Mouse (Mus musculus): ENCODE data around the gene Smyd3. TPM values are rescaled to one million over a fixed set of nuclear protein-coding genes. Genes with fewer than 3 reads are reported as not detected.

Smyd3 gene
- polyA plus RNA-seq, 1 experiment from 2014 or later: 30.6 TPM

- Histone ChIP-seq H3K4me2 (ENCODE audit: low read length) (no peak overlapping the region), H3K4me3 (ENCODE audit: low read depth, low read length) (no peak overlapping the region), H3K27ac (ENCODE audit: low read length) (no peak overlapping the region), H3K27me3 (ENCODE audit: control insufficient read depth, insufficient read depth, low read depth, low read length) (no peaks in the 10 kb centered on the region), H3K36me3 (ENCODE audit: control insufficient read depth, insufficient read depth, low read length) (no peaks in the 10 kb centered on the region), H3K4me1 (ENCODE audit: control insufficient read depth, insufficient read depth, low read length) (peaks cover 8% of the 10 kb centered on the region), H3K9me3 (replicated peaks; ENCODE audit: control insufficient read depth, low read length, poor library complexity, severe bottlenecking) (no peaks in the 10 kb centered on the region), H3K9ac (ENCODE audit: low read depth, low read length) (no peak overlapping the region)
- 60% methylated on average over 12 of the region's 12 CpGs for WGBS
- ATAC-seq: peak; percentile 39; the same call in 1 of the 2 replicates
Observed at GRCm38 (mm10) chr1:179207846-179208595, 309.8 kb downstream of the Smyd3 start.

GRCm38 (mm10) chr1:179207180-179207741 lies 310.6 kb downstream of the Smyd3 start:
- Histone ChIP-seq H3K9me3 (replicated peaks; ENCODE audit: control insufficient read depth, low read length, poor library complexity, severe bottlenecking) (no peaks in the 10 kb centered on the region), H3K36me3 (ENCODE audit: control insufficient read depth, insufficient read depth, low read length) (no peaks in the 10 kb centered on the region), H3K27me3 (ENCODE audit: control insufficient read depth, insufficient read depth, low read depth, low read length) (no peaks in the 10 kb centered on the region), H3K9ac (ENCODE audit: low read depth, low read length) (no peak overlapping the region), H3K4me3 (ENCODE audit: low read depth, low read length) (no peak overlapping the region), H3K27ac (ENCODE audit: low read length) (no peak overlapping the region), H3K4me1 (ENCODE audit: control insufficient read depth, insufficient read depth, low read length) (peaks cover 8% of the 10 kb centered on the region), H3K4me2 (ENCODE audit: low read length) (no peak overlapping the region)
- no peak for ATAC-seq
- WGBS: 73% methylated on average over 9 of the region's 9 CpGs

- H3K4me2 ChIP-seq (ENCODE audit: low read length): no peak overlapping the region
- WGBS: 88% methylated on average over 9 of the region's 9 CpGs
Observed at GRCm38 (mm10) chr1:179198517-179199200, 319.2 kb downstream of the Smyd3 start.

GRCm38 (mm10) chr1:179197821-179198516 lies 319.9 kb downstream of the Smyd3 start:
- H3K27ac ChIP-seq (ENCODE audit: low read length): no peak overlapping the region
- no peak overlapping the region for H3K9ac ChIP-seq (ENCODE audit: low read depth, low read length)
- 70% methylated on average over 11 of the region's 11 CpGs for WGBS
- peaks cover 3% of the 10 kb centered on the region; the same call in 1 of the 2 replicates for H3K4me1 ChIP-seq (ENCODE audit: control insufficient read depth, insufficient read depth, low read length)
- no peak for ATAC-seq
- no peak overlapping the region for H3K4me3 ChIP-seq (ENCODE audit: low read depth, low read length)
- no peaks in the 10 kb centered on the region for H3K27me3 ChIP-seq (ENCODE audit: control insufficient read depth, insufficient read depth, low read depth, low read length)
- no peaks in the 10 kb centered on the region for H3K9me3 ChIP-seq (replicated peaks; ENCODE audit: control insufficient read depth, low read length, poor library complexity, severe bottlenecking)
- no peaks in the 10 kb centered on the region for H3K36me3 ChIP-seq (ENCODE audit: control insufficient read depth, insufficient read depth, low read length)
- no peak overlapping the region for H3K4me2 ChIP-seq (ENCODE audit: low read length)

More at GRCm38 (mm10) chr1:179198517-179199200, 319.2 kb downstream of the Smyd3 start:
- Histone ChIP-seq H3K27me3 (ENCODE audit: control insufficient read depth, insufficient read depth, low read depth, low read length) (no peaks in the 10 kb centered on the region), H3K9me3 (replicated peaks; ENCODE audit: control insufficient read depth, low read length, poor library complexity, severe bottlenecking) (no peaks in the 10 kb centered on the region), H3K4me1 (ENCODE audit: control insufficient read depth, insufficient read depth, low read length) (peaks cover 3% of the 10 kb centered on the region; the same call in 1 of the 2 replicates), H3K27ac (ENCODE audit: low read length) (no peak overlapping the region), H3K4me3 (ENCODE audit: low read depth, low read length) (no peak overlapping the region), H3K36me3 (ENCODE audit: control insufficient read depth, insufficient read depth, low read length) (no peaks in the 10 kb centered on the region), H3K9ac (ENCODE audit: low read depth, low read length) (no peak overlapping the region)
- no peak for ATAC-seq

- no peak overlapping the region for H3K27ac ChIP-seq (ENCODE audit: low read length)
- no peak overlapping the region for H3K4me2 ChIP-seq (ENCODE audit: low read length)
- no peak for ATAC-seq
- H3K4me3 ChIP-seq (ENCODE audit: low read depth, low read length): no peak overlapping the region
- WGBS: 59% methylated on average over 4 of the region's 4 CpGs
- no peaks in the 10 kb centered on the region for H3K36me3 ChIP-seq (ENCODE audit: control insufficient read depth, insufficient read depth, low read length)
- no peak overlapping the region for H3K9ac ChIP-seq (ENCODE audit: low read depth, low read length)
- peaks cover 3% of the 10 kb centered on the region; the same call in 1 of the 2 replicates for H3K4me1 ChIP-seq (ENCODE audit: control insufficient read depth, insufficient read depth, low read length)
- H3K27me3 ChIP-seq (ENCODE audit: control insufficient read depth, insufficient read depth, low read depth, low read length): no peaks in the 10 kb centered on the region
- no peaks in the 10 kb centered on the region for H3K9me3 ChIP-seq (replicated peaks; ENCODE audit: control insufficient read depth, low read length, poor library complexity, severe bottlenecking)
Observed at GRCm38 (mm10) chr1:179197156-179197555, 320.7 kb downstream of the Smyd3 start.

GRCm38 (mm10) chr1:179196422-179196821 lies 321.4 kb downstream of the Smyd3 start:
- no peaks in the 10 kb centered on the region for H3K9me3 ChIP-seq (replicated peaks; ENCODE audit: control insufficient read depth, low read length, poor library complexity, severe bottlenecking)
- no peak for ATAC-seq
- H3K27me3 ChIP-seq (ENCODE audit: control insufficient read depth, insufficient read depth, low read depth, low read length): no peaks in the 10 kb centered on the region
- no peaks in the 10 kb centered on the region for H3K36me3 ChIP-seq (ENCODE audit: control insufficient read depth, insufficient read depth, low read length)
- H3K4me1 ChIP-seq (ENCODE audit: control insufficient read depth, insufficient read depth, low read length): peaks cover 3% of the 10 kb centered on the region; the same call in 1 of the 2 replicates
- H3K4me2 ChIP-seq (ENCODE audit: low read length): no peak overlapping the region
- no peak overlapping the region for H3K27ac ChIP-seq (ENCODE audit: low read length)
- H3K4me3 ChIP-seq (ENCODE audit: low read depth, low read length): no peak overlapping the region
- no peak overlapping the region for H3K9ac ChIP-seq (ENCODE audit: low read depth, low read length)

GRCm38 (mm10) chr1:179192781-179193180 lies 325.1 kb downstream of the Smyd3 start:
- Histone ChIP-seq H3K36me3 (ENCODE audit: control insufficient read depth, insufficient read depth, low read length) (no peaks in the 10 kb centered on the region), H3K4me1 (ENCODE audit: control insufficient read depth, insufficient read depth, low read length) (no peaks in the 10 kb centered on the region), H3K27me3 (ENCODE audit: control insufficient read depth, insufficient read depth, low read depth, low read length) (no peaks in the 10 kb centered on the region), H3K9me3 (replicated peaks; ENCODE audit: control insufficient read depth, low read length, poor library complexity, severe bottlenecking) (no peaks in the 10 kb centered on the region), H3K27ac (ENCODE audit: low read length) (no peak overlapping the region), H3K9ac (ENCODE audit: low read depth, low read length) (no peak overlapping the region), H3K4me2 (ENCODE audit: low read length) (no peak overlapping the region), H3K4me3 (ENCODE audit: low read depth, low read length) (no peak overlapping the region)
- WGBS: 85% methylated on average over 11 of the region's 11 CpGs
- no peak for ATAC-seq

- no peaks in the 10 kb centered on the region for H3K36me3 ChIP-seq (ENCODE audit: control insufficient read depth, insufficient read depth, low read length)
- 86% methylated on average over 2 of the region's 2 CpGs for WGBS
- ATAC-seq: no peak
Observed at GRCm38 (mm10) chr1:179190837-179191236, 327.0 kb downstream of the Smyd3 start.

More at GRCm38 (mm10) chr1:179190837-179191236, 327.0 kb downstream of the Smyd3 start:
- H3K27ac ChIP-seq (ENCODE audit: low read length): no peak overlapping the region
- no peak overlapping the region for H3K4me2 ChIP-seq (ENCODE audit: low read length)
- no peak overlapping the region for H3K4me3 ChIP-seq (ENCODE audit: low read depth, low read length)
- H3K4me1 ChIP-seq (ENCODE audit: control insufficient read depth, insufficient read depth, low read length): no peaks in the 10 kb centered on the region
- H3K9me3 ChIP-seq (replicated peaks; ENCODE audit: control insufficient read depth, low read length, poor library complexity, severe bottlenecking): no peaks in the 10 kb centered on the region
- no peaks in the 10 kb centered on the region for H3K27me3 ChIP-seq (ENCODE audit: control insufficient read depth, insufficient read depth, low read depth, low read length)
- H3K9ac ChIP-seq (ENCODE audit: low read depth, low read length): no peak overlapping the region

Measured in midbrain, embryonic 16.5 days (tissue).